ENCODE assay signal across 8 mouse cellular contexts in the genomic region with DNA sequence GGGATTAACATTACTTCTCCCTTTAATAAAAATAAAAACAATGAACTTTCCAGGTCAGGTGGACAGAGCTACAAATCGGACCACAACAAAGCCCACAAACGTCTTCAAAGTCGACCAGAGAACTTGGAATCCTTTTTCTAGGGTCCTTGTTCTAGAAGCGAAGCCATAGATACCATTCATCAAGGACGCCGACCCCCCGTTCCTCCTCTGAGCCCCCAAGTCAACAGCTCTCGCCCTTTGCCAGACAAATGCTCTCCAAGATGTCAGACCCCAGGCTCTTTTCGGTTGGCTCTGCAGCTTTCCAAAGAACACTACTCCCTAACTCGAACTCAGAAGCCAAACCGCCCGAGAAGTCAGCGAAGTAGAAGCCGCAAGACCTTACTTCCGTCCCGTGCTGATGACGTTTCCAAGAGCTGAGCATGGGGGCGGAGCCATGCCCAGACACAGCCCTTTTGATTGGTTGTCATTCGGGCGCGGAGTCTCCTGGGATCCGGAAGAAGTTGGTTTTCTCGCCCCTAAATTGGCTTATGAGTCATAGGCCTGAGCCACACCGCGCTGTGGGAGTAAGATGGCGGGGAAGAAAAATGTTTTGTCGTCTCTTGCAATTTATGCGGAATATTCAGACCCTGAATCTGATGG. TPM values are rescaled to one million over a fixed set of nuclear protein-coding genes. Genes with fewer than 3 reads are reported as not detected.
DNase-seq lines count a peak whose midpoint lies in the region; ATAC-seq and TF ChIP-seq lines count a peak whose summit lies in the region.

Gene Sap30bp, plus strand, starts transcription at position 175 of the 639 bp plus-strand sequence.
Gene Recql5, minus strand, starts transcription at position 370 of the 639 bp plus-strand sequence.

- H3K9me3 ChIP-seq in hindbrain, embryonic 10.5 days = no peaks in the 10 kb centered on the region
- no peaks in the 10 kb centered on the region for H3K9me3 ChIP-seq in lung, postnatal 0 days (ENCODE audit: low read length)

- peak; percentile 98 for ATAC-seq in frontal cortex, adult (ENCODE audit: low TSS enrichment)
- ATAC-seq in lung, postnatal 0 days = peak; percentile 100

- H3K27ac ChIP-seq in hindbrain, embryonic 10.5 days = peak within 1 kb of the TSS; percentile 82
- 0 out of 2 replicates have a peak within 1 kb of the TSS, but pooled peaks have one; percentile 22 for H3K27ac ChIP-seq in lung, postnatal 0 days (ENCODE audit: low read length)

- TF ChIP-seq EP300 in lung, postnatal 0 days (IDR thresholded peaks at IDR 0.05) = 0 out of 2 replicates have a peak, but pooled peaks have one; percentile 44

- H3K4me3 ChIP-seq in hindbrain, embryonic 10.5 days = peak within 1 kb of the TSS; percentile 79
- peak within 1 kb of the TSS; percentile 71 for H3K4me3 ChIP-seq in lung, postnatal 0 days (ENCODE audit: low read depth, low read length)

- peak within 1 kb of the TSS; percentile 62 for H3K9ac ChIP-seq in lung, postnatal 0 days (replicated peaks; ENCODE audit: low read depth)

- peaks cover 28% of the 10 kb centered on the region for H3K4me1 ChIP-seq in hindbrain, embryonic 10.5 days (replicated peaks)
- H3K4me1 ChIP-seq in lung, postnatal 0 days (ENCODE audit: insufficient read depth, low read depth, low read length) = peaks cover 7% of the 10 kb centered on the region; the same call in 1 of the 2 replicates

- H3K4me2 ChIP-seq in lung, postnatal 0 days (replicated peaks; ENCODE audit: low read depth, low read length) = peak within 1 kb of the TSS; percentile 69

- no peaks in the 10 kb centered on the region for H3K27me3 ChIP-seq in hindbrain, embryonic 10.5 days (ENCODE audit: insufficient read depth, poor library complexity, severe bottlenecking)
- H3K27me3 ChIP-seq in lung, postnatal 0 days (replicated peaks; ENCODE audit: insufficient read depth, low read length) = no peaks in the 10 kb centered on the region

- no peak for TF ChIP-seq CTCF in lung, postnatal 0 days (IDR thresholded peaks at IDR 0.05)

- H3K36me3 ChIP-seq in hindbrain, embryonic 10.5 days = peaks cover 53% of the 10 kb centered on the region
- H3K36me3 ChIP-seq in lung, postnatal 0 days (ENCODE audit: insufficient read depth, low read length) = peaks cover 6% of the 10 kb centered on the region; the same call in 1 of the 2 replicates

- peak; percentile 98 for DNase-seq in MN1 (ENCODE audit: low spot score)
- peak; percentile 98 for DNase-seq in cerebellum, adult 9-10 months
- DNase-seq in hindbrain, embryonic 10.5 days (ENCODE audit: low spot score) = peak; percentile 98
- peak; percentile 98 for DNase-seq in layer of hippocampus, adult 9-11 months
- peak; percentile 99 for DNase-seq in lung, postnatal 0 days (ENCODE audit: low spot score)
- peak; percentile 96 for DNase-seq in ovary, postnatal 14 days (ENCODE audit: low spot score)
- peak; percentile 96 for DNase-seq in thymus, postnatal 14 days

- WGBS in hindbrain, embryonic 10.5 days = under 1% methylated on average over 28 of the region's 28 CpGs
- under 1% methylated on average over 28 of the region's 28 CpGs for WGBS in lung, postnatal 0 days

RNA-seq across cellular contexts. Expression of gene Sap30bp, which starts in this region (rescaled TPM):
- polyA plus RNA-seq in hindbrain, embryonic 10.5 days (2016; fragmentation: Nextera tagmentation; extraction: Ambion mirVana) = 44.7 and 52.5 TPM in 2 replicates
- 21.2 and 22.8 TPM in 2 replicates for polyA plus RNA-seq in lung, postnatal 0 days (2015; fragmentation: Nextera tagmentation; extraction: Ambion mirVana)

RNA-seq across cellular contexts. Expression of gene Recql5, which starts in this region (rescaled TPM):
- polyA plus RNA-seq in hindbrain, embryonic 10.5 days (2016; fragmentation: Nextera tagmentation; extraction: Ambion mirVana) = 27.3 and 28.8 TPM in 2 replicates
- 9.2 and 9.9 TPM in 2 replicates for polyA plus RNA-seq in lung, postnatal 0 days (2015; fragmentation: Nextera tagmentation; extraction: Ambion mirVana)

Comparison
In these comparisons a context has a peak if more than half of its experiments do, and no peak if none do; other contexts are left out.
1. Peak in every context shown above with its lines: DNase-seq, ATAC-seq, H3K4me3 ChIP-seq and H3K27ac ChIP-seq.